In genomic region chr1:143980811-143981210, GRCm38 (mm10) we compare ENCODE assay signal across 18 mouse cellular contexts. TPM values are rescaled to one million over a fixed set of nuclear protein-coding genes. Genes with fewer than 3 reads are reported as not detected.
A peak's percentile ranks its signal among the peaks of the same experiment; 100 is the strongest.
DNase-seq lines count a peak whose midpoint lies in the region; ATAC-seq and TF ChIP-seq lines count a peak whose summit lies in the region.
"Had no signal": no experiment of that assay in that cellular context is flagged by ENCODE, and none has a peak within 500 bp of the region (broad histone marks: within the 10 kb centered on the region; RNA-seq: fewer than 3 reads in every experiment).

No protein-coding gene starts in this region.

- no peak overlapping the region for H3K9ac ChIP-seq in heart, embryonic 12.5 days
- H3K9ac ChIP-seq in liver, adult 2 months (ENCODE audit: low read depth, low read length): no peak overlapping the region
- no peak overlapping the region for H3K9ac ChIP-seq in intestine, embryonic 15.5 days
- H3K9ac ChIP-seq: hindbrain, embryonic 13.5 days; limb, embryonic 12.5 days; liver, embryonic 14.5 days; lung, embryonic 15.5 days; neural tube, embryonic 15.5 days had no signal

- H3K27me3 ChIP-seq in heart, embryonic 12.5 days (replicated peaks): no peaks in the 10 kb centered on the region
- peaks cover 2% of the 10 kb centered on the region; the same call in 1 of the 2 replicates for H3K27me3 ChIP-seq in liver, adult 2 months (ENCODE audit: control insufficient read depth, insufficient read depth, low read length)
- H3K27me3 ChIP-seq in intestine, embryonic 15.5 days (replicated peaks): no peaks in the 10 kb centered on the region
- H3K27me3 ChIP-seq: hindbrain, embryonic 13.5 days; limb, embryonic 12.5 days; lung, embryonic 15.5 days; neural tube, embryonic 15.5 days had no signal

- no peak overlapping the region for H3K4me2 ChIP-seq in heart, embryonic 12.5 days
- H3K4me2 ChIP-seq in intestine, embryonic 15.5 days (replicated peaks): no peak overlapping the region
- H3K4me2 ChIP-seq: hindbrain, embryonic 13.5 days; limb, embryonic 12.5 days; lung, embryonic 15.5 days; neural tube, embryonic 15.5 days had no signal

- TF ChIP-seq CTCF in liver, adult 2 months (IDR thresholded peaks at IDR 0.05; ENCODE audit: low read depth, low read length): no peak

- no peak overlapping the region for H3K4me3 ChIP-seq in heart, embryonic 12.5 days
- H3K4me3 ChIP-seq in liver, adult 2 months (ENCODE audit: insufficient read depth, low read depth, low read length): no peak overlapping the region
- no peak overlapping the region for H3K4me3 ChIP-seq in intestine, embryonic 15.5 days (replicated peaks)
- H3K4me3 ChIP-seq: forebrain, embryonic 10.5 days; hindbrain, embryonic 13.5 days; limb, embryonic 12.5 days; lung, embryonic 15.5 days; neural tube, embryonic 15.5 days had no signal

- no peaks in the 10 kb centered on the region for H3K4me1 ChIP-seq in heart, embryonic 12.5 days (replicated peaks)
- H3K4me1 ChIP-seq in liver, adult 2 months (ENCODE audit: control insufficient read depth, insufficient read depth, low read length): no peaks in the 10 kb centered on the region
- H3K4me1 ChIP-seq in intestine, embryonic 15.5 days (replicated peaks): no peaks in the 10 kb centered on the region
- H3K4me1 ChIP-seq: hindbrain, embryonic 13.5 days; limb, embryonic 12.5 days; lung, embryonic 15.5 days; neural tube, embryonic 15.5 days had no signal

- no peak overlapping the region for H3K27ac ChIP-seq in heart, embryonic 12.5 days (ENCODE audit: poor library complexity, severe bottlenecking)
- H3K27ac ChIP-seq in liver, adult 2 months (replicated peaks; ENCODE audit: insufficient read depth, low read depth, low read length): no peak overlapping the region
- H3K27ac ChIP-seq in intestine, embryonic 15.5 days: no peak overlapping the region
- H3K27ac ChIP-seq: forebrain, embryonic 10.5 days; hindbrain, embryonic 13.5 days; limb, embryonic 12.5 days; liver, embryonic 14.5 days; lung, embryonic 15.5 days; neural tube, embryonic 15.5 days had no signal

- peak; percentile 6 to 22 for DNase-seq in cerebellum, adult 18-20 months
- no peak for DNase-seq in cerebellum, adult 9-11 months
- peak; percentile 35 to 45 for DNase-seq in heart, adult 18-20 months
- DNase-seq in liver, adult 2 months (ENCODE audit: extremely low read depth, low read depth, low spot score): peak; percentile 45
- no peak for DNase-seq in liver
- DNase-seq: lung, postnatal 4 days; thymus, postnatal 36 days had no signal

- H3K9me3 ChIP-seq in heart, embryonic 12.5 days (replicated peaks): no peaks in the 10 kb centered on the region
- no peaks in the 10 kb centered on the region for H3K9me3 ChIP-seq in intestine, embryonic 15.5 days
- H3K9me3 ChIP-seq: forebrain, embryonic 10.5 days; G1E; hindbrain, embryonic 13.5 days; limb, embryonic 12.5 days; lung, embryonic 15.5 days; neural tube, embryonic 15.5 days had no signal

- H3K79me2 ChIP-seq in liver, adult 2 months (ENCODE audit: control insufficient read depth, insufficient read depth, low read length): no peaks in the 10 kb centered on the region

- no peak for ATAC-seq in heart, embryonic 12.5 days (ENCODE audit: insufficient number of reproducible peaks, low FRiP score)
- no peak for ATAC-seq in intestine, embryonic 15.5 days
- ATAC-seq: inflammation-experienced regulatory T-cells, adult 6 months; midbrain, embryonic 16.5 days had no signal

- no peaks in the 10 kb centered on the region for H3K36me3 ChIP-seq in heart, embryonic 12.5 days
- H3K36me3 ChIP-seq in liver, adult 2 months (ENCODE audit: control insufficient read depth, insufficient read depth, low read length): no peaks in the 10 kb centered on the region
- H3K36me3 ChIP-seq in intestine, embryonic 15.5 days: no peaks in the 10 kb centered on the region
- H3K36me3 ChIP-seq: forebrain, embryonic 10.5 days; G1E; hindbrain, embryonic 13.5 days; limb, embryonic 12.5 days; lung, embryonic 15.5 days; neural tube, embryonic 15.5 days had no signal

- TF ChIP-seq POLR2A in liver, adult 2 months (IDR thresholded peaks at IDR 0.05; ENCODE audit: extremely low read depth, insufficient read depth, low read length): no peak

RNA-seq across cellular contexts. Expression of gene Rgs2, which starts 23.1 kb away (rescaled TPM):
- 10 to 100 TPM; 31.5 to 37.8 TPM for total RNA-seq in heart, adult 18-20 months (2021)
- polyA plus RNA-seq in heart, embryonic 12.5 days (2016; fragmentation: Nextera tagmentation; extraction: Ambion mirVana): 16.1 and 17.4 TPM in 2 replicates
- 2.6 and 3.2 TPM in 2 replicates for total RNA-seq in liver, adult 2 months (2014; rRNA removed)
- polyA plus RNA-seq in liver, adult 2 months (2012; rRNA removed): 0.45 and 0.55 TPM in 2 replicates
- 39.4 and 47.4 TPM in 2 replicates for polyA plus RNA-seq in intestine, embryonic 15.5 days (2015; fragmentation: Nextera tagmentation; extraction: Ambion mirVana)

Comparison
In these comparisons a context has a peak if more than half of its experiments do, and no peak if none do; other contexts are left out.
1. DNase-seq: peak in cerebellum, adult 18-20 months (2 of 2), heart, adult 18-20 months (2 of 2) and liver, adult 2 months (single experiment); none in cerebellum, adult 9-11 months (single experiment) and liver (single experiment).
2. RNA of gene Rgs2, which starts 23.1 kb away (polyA plus RNA-seq): 39.4 to 47.4 TPM in intestine, embryonic 15.5 days and 16.1 to 17.4 TPM in heart, embryonic 12.5 days; 0.45 to 0.55 TPM in liver, adult 2 months; every median in the first group is over 10 times any median in the second.